Mouse (Mus musculus) adrenal gland, adult (tissue): ENCODE data around the gene Zfp467.
A peak's percentile ranks its signal among the peaks of the same experiment; 100 is the strongest.

Source experiments
- DNase-seq, 2 experiments: peaks; one replicate each; pipeline ENCODE4 v3.0.0; 2022 to 2023; ENCODE audit warnings: low spot score in 1 of 2; ENCODE audit not compliant: inconsistent age in 2 of 2

Zfp467 gene

DNA sequence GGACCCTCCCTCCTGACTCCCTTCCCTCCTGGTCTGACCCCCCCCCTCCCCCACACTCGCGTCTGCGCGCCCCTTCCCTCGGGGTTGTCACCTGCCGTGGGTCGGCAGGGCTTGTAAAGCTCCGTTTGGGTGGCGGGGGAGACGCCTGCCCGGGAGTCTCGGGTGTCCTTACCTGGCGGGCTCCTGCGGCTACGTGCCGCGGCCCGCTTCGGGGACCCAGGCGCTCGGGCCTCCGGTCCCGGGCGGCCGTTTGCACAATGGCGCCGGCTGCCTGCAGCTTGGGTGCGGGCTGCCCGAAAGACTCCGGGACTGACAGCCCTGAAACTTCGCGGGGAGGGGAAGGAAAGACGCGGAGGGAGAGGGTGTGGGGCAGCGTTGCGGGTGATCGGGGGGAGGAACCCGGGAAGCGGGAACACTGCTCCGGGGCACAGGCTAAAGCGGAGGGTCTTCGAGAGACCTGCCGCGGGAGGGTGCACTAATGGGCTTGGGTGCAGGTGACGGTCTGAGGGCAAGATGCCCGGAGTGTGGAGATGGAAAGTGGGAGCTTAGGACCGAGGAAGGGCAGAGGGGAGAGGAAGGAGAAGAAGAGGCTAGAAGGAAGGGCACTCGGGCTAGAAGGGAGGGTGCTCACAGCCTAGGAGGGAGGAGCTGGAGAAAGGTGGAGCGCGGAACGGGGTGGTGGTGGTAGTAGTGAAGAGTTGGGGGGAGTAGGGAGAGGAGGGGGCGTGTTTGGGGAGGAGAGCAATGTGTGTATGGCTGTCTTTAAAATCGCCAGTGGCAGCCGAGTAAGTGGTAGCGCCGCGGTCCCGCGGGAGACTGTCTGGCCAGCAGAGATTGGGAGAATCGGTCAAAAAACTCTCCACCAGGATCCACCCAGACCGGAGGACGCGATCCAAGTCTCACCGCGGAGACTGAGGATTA lies at the start of gene Zfp467:
Gene Zfp467 (minus strand): TSS at position 645 of the 921 bp plus-strand sequence.
- DNase-seq: peak; percentile 78 to 94

GRCm38 (mm10) chr6:48493136-48493730 lies 47.6 kb upstream of the Zfp467 start:
- DNase-seq: no peak

GRCm38 (mm10) chr6:48491361-48491760 lies 45.7 kb upstream of the Zfp467 start:
- DNase-seq: no peak

- no peak for DNase-seq
Measured at GRCm38 (mm10) chr6:48489741-48490140, 44.1 kb upstream of the Zfp467 start.

- peak in 1 of 2 experiments; percentile 59 for DNase-seq
Measured at GRCm38 (mm10) chr6:48487747-48488725, 42.4 kb upstream of the Zfp467 start.

GRCm38 (mm10) chr6:48482501-48482900 lies 36.9 kb upstream of the Zfp467 start:
- DNase-seq: peak; percentile 24 to 41

DNA sequence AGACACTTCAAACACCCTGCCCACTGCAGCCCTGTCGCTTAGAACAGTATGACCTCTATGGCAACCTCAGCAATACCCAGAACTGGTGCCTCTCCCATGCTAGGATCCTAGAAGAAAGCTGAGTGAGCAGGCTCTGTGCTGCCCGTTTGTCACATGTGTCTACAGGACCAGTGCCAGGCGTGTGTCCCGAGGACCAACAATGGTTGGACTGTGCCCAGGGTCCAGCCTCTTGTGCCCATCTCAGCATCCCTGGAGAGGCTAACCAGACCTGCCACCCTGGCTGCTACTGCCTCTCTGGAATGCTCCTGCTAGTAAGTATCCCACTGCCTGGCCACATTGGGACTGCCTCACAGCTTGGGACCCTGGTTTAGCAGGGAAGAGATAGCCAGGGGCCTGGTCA lies 32.8 kb upstream of the Zfp467 start:
- DNase-seq: no peak

GRCm38 (mm10) chr6:48470739-48471138 lies 25.1 kb upstream of the Zfp467 start:
- no peak for DNase-seq

- DNase-seq: no peak
Measured at GRCm38 (mm10) chr6:48467490-48467889, 21.9 kb upstream of the Zfp467 start.

- DNase-seq: no peak
Measured at GRCm38 (mm10) chr6:48466715-48467114, 21.1 kb upstream of the Zfp467 start.

DNA sequence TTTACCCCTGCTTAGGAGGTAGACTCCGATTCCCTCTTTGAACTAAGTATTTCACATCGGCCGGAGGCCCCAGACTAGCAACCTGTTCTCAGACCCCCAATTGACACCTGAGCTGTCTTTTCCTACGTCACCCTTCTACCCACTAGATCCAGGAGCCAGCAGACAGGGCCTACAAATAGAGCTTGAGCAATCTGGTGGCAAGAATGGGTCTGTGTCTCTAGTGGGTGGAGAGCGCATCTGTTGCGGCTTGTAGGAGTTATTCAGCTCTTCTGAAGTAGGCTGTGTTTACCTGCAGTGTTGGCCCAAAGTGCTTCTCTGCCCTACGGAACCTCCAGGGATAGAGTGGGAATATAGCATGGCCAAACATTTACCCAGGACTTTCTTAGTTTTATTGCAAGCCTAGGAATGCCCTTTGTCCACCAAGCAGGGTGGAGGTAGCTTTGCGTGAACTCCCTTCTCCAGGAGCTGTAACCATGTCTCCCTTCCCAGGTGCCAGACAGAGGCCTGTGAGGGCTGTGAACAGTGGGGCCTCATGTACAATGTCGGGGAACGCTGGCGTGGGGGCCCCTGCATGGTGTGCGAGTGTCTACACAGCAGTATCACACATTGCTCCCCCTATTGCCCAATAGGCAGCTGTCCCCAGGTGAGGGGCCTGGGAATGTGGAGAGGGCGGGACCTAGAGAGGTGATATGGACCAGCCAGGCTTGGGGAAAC lies 19.5 kb upstream of the Zfp467 start:
- DNase-seq: no peak

GRCm38 (mm10) chr6:48452771-48453170 lies 7.1 kb upstream of the Zfp467 start:
- DNase-seq: no peak

GRCm38 (mm10) chr6:48452151-48452550 lies 6.5 kb upstream of the Zfp467 start:
- no peak for DNase-seq

GRCm38 (mm10) chr6:48448527-48448926 lies 2.9 kb upstream of the Zfp467 start:
- no peak for DNase-seq

- DNase-seq: no peak
Measured at GRCm38 (mm10) chr6:48447929-48448328, 2.3 kb upstream of the Zfp467 start, which contains the start of gene Sspo. Gene Sspo, plus strand, starts transcription at chr6:48448229.

- DNase-seq: peak in 1 of 2 experiments; percentile 51
Measured at GRCm38 (mm10) chr6:48446896-48447295, 1.3 kb upstream of the Zfp467 start.

DNA sequence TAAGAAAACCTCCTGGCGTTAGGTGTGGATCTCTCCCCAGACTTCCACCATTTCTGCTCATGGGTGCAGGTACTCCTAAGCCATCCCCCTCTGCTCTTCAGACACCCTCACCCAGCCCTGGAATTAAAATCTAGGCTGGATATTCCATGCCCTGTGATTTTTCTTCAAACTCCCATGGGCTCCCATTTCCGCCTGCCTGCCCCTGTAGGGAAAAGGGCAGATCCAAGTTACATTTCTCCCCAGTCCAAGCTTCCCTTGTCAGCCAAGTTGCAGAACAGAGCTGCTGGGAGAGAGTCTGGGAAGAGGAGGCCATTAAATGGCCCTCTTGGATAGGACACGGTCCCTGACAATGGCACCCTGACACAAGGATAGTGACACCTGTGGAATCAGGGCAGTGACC lies 631 bp upstream of the Zfp467 start:
- DNase-seq: peak in 1 of 2 experiments; percentile 75

DNA sequence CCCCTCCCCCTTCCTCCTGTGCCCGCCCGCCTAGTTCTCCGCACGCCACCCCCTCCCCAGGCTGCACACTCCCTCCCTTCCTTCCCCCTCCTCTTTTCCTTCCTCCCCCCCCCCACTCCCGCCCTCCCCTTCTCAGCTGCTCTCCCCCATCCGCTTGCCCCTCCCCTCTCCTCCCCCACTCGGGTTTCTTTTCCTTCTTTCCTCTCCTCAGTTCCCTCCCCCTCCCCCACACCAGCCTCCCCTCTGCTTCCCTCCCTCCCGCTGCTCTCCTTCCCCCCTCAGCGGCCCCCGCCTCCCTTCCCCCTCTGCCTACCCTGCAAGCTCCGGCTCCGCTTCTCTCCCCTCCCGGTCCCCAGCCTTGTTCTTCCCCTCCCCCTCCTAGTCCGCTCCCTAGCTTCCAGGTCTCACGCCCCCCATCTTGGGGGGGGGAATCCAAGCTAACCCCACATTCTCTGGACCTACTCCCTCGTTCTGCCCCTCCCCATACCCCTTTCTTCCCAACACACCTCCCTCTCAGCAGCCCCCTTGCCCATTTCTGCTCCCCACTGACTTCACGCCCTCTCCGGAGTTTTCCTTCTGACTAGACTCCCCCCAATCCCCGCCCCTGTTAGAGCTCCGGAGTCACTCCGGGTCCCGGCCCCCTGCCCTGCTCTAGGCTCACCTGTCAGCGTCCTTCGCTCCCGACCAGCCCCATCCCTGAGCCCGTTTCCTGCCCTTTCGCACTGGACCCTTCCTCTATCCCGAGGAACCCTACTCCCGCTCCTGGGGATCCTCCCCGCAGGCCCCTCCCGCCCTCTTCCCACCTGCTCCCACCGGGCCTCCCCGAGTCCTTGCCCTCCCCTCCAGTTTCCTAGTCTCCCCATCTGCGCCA lies 1.1 kb downstream of the Zfp467 start:
- DNase-seq: peak; percentile 83 to 89

DNA sequence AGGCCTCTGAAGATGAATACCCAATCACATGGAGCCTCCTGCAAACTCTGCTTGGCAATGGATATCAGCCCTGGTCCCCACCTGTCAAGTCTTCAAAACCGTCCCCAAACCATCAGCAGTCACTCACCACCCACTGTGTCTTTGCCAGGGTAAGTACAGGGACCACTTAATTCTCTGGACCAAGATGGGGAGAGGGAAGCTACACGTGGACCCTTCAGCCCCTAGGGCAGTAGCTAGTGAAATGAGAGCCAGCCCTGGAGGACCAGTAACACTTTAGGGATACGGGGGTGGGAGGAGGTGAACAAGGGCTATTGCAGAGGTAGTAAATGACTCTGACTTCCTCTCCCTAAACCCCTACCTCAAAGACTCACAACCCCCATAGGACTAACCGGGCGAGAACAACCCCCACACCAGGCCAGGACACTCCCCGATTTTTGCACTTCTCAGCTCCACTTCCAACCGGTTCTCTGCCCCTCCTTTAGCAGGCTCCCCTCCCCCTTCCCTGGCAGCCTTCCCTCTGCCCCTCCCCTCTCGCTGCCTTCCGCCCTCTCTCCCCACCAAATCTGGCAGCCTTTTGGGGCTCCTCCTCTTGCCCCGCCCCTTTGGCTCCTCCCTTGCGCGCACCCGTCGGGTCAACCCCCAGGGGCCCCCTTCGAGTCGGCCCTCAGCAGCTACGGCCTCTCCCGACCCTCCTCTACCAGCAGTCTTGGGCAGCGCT lies 1.9 kb downstream of the Zfp467 start:
- peak; percentile 98 to 99 for DNase-seq
